Mouse (Mus musculus) neural tube, embryonic 14.5 days (tissue): ENCODE measurements around the gene Dnah9. TPM values are rescaled to one million over a fixed set of nuclear protein-coding genes. Genes with fewer than 3 reads are reported as not detected.

Source experiments
- ATAC-seq: fragments of 200-750 bp; cut with Nextera tagmentation; 2 replicates; pipeline ENCODE4 v1.8.0; 2017; ENCODE audit warnings: low read depth, mild to moderate bottlenecking, moderate TSS enrichment, moderate library complexity
- H3K27ac ChIP-seq: fragments of 300-500 bp; sonication (generic); 2 replicates; pipeline ENCODE4 v1.5.1; 2014; ENCODE audit warnings: low read depth, mild to moderate bottlenecking, control low read depth, low read length, moderate library complexity, mixed read lengths
- H3K27me3 ChIP-seq: fragments of 300-500 bp; sonication (generic); 2 replicates; pipeline ENCODE4 v1.6.1; 2014; ENCODE audit warnings: low read length; ENCODE audit not compliant: control insufficient read depth, insufficient read depth
- H3K36me3 ChIP-seq: fragments of 300-500 bp; sonication (generic); 2 replicates; pipeline ENCODE4 v1.6.1; 2014; ENCODE audit warnings: low read length, mixed read lengths; ENCODE audit not compliant: control insufficient read depth, insufficient read depth
- H3K4me1 ChIP-seq: fragments of 300-500 bp; sonication (generic); 2 replicates; pipeline ENCODE4 v1.6.1; 2014; ENCODE audit warnings: low read length; ENCODE audit not compliant: control insufficient read depth, insufficient read depth
- H3K4me2 ChIP-seq: fragments of 300-500 bp; sonication (generic); 2 replicates; pipeline ENCODE4 v1.6.1; 2014; ENCODE audit warnings: mild to moderate bottlenecking, low read depth, low read length, control low read depth
- H3K4me3 ChIP-seq: fragments of 300-500 bp; sonication (generic); 2 replicates; pipeline ENCODE4 v1.5.1; 2014; ENCODE audit warnings: low read depth, low read length, control low read depth, mixed read lengths
- H3K9ac ChIP-seq: fragments of 300-500 bp; sonication (generic); replicated peaks from 2 replicates; pipeline ENCODE4 v1.6.1; 2014; ENCODE audit warnings: low read depth, mild to moderate bottlenecking, control low read depth, low read length, mixed read lengths
- H3K9me3 ChIP-seq: fragments of 300-500 bp; sonication (generic); 2 replicates; pipeline ENCODE4 v1.6.1; 2016; ENCODE audit warnings: low read length; ENCODE audit not compliant: control insufficient read depth
- WGBS: fragments of 180-500 bp; shearing (Covaris S2); extraction: QIAGEN DNeasy Blood & Tissue Kit; methylation state at CpG from one replicate; pipeline ENCODE4 v1.1.7; 2014; 5-methylcytosine and 5-hydroxymethylcytosine counted together
- polyA plus RNA-seq: library from polyadenylated mRNA; unstranded; fragments of >200 nt; fragmentation: Nextera tagmentation; extraction: Ambion mirVana; gene quantifications from 2 replicates; pipeline ENCODE4 v1.2.1, GENCODE M21; 2014

Dnah9 gene
- polyA plus RNA-seq, 1 experiment from 2014 or later: 3.4 TPM

- no peak overlapping the region for H3K9ac ChIP-seq
- no peak overlapping the region for H3K4me3 ChIP-seq
- H3K27me3 ChIP-seq: no peaks in the 10 kb centered on the region
- no peaks in the 10 kb centered on the region for H3K36me3 ChIP-seq
- no peak for ATAC-seq
- WGBS: 84% methylated on average over 10 of the region's 10 CpGs
- H3K27ac ChIP-seq: no peak overlapping the region
- H3K4me1 ChIP-seq: no peaks in the 10 kb centered on the region
- H3K4me2 ChIP-seq: no peak overlapping the region
- no peaks in the 10 kb centered on the region for H3K9me3 ChIP-seq
Measured at GRCm38 (mm10) chr11:65794428-65795219, 373.7 kb downstream of the Dnah9 start.

GRCm38 (mm10) chr11:65788154-65788553 is 380.2 kb downstream of the Dnah9 start, which contains the start of gene Map2k4:
Gene Map2k4, minus strand, starts transcription at chr11:65788297.
- H3K27ac ChIP-seq: peak within 1 kb of the TSS; percentile 89
- H3K4me1 ChIP-seq: peaks cover 15% of the 10 kb centered on the region
- peak within 1 kb of the TSS; percentile 79 for H3K4me3 ChIP-seq
- H3K27me3 ChIP-seq: no peaks in the 10 kb centered on the region
- H3K9ac ChIP-seq: peak within 1 kb of the TSS; percentile 96
- no peaks in the 10 kb centered on the region for H3K9me3 ChIP-seq
- H3K4me2 ChIP-seq: peak within 1 kb of the TSS; percentile 78
- ATAC-seq: peak; percentile 100
- under 1% methylated on average over 29 of the region's 36 CpGs for WGBS
- H3K36me3 ChIP-seq: no peaks in the 10 kb centered on the region

- H3K4me1 ChIP-seq: peaks cover 15% of the 10 kb centered on the region
- H3K27me3 ChIP-seq: no peaks in the 10 kb centered on the region
- peak; percentile 87 for ATAC-seq
- WGBS: under 1% methylated on average over 48 of the region's 71 CpGs
- no peaks in the 10 kb centered on the region for H3K36me3 ChIP-seq
- H3K4me3 ChIP-seq: peak overlapping the region; percentile 79
- peak overlapping the region; percentile 96 for H3K9ac ChIP-seq
- H3K4me2 ChIP-seq: peak overlapping the region; percentile 78
- H3K9me3 ChIP-seq: no peaks in the 10 kb centered on the region
- H3K27ac ChIP-seq: peak overlapping the region; percentile 89
Measured at GRCm38 (mm10) chr11:65787421-65788151, 380.8 kb downstream of the Dnah9 start.

GRCm38 (mm10) chr11:65786160-65786559 is 382.2 kb downstream of the Dnah9 start:
- Histone ChIP-seq H3K36me3 (no peaks in the 10 kb centered on the region), H3K4me3 (peak overlapping the region; percentile 79; the same call in 1 of the 2 replicates), H3K27ac (no peak overlapping the region), H3K27me3 (no peaks in the 10 kb centered on the region), H3K9ac (no peak overlapping the region), H3K4me1 (peaks cover 15% of the 10 kb centered on the region), H3K4me2 (peak overlapping the region; percentile 78), H3K9me3 (no peaks in the 10 kb centered on the region)
- WGBS: 96% methylated on average over 2 of the region's 2 CpGs
- ATAC-seq: no peak

- no peak overlapping the region for H3K9ac ChIP-seq
- H3K4me1 ChIP-seq: peaks cover 8% of the 10 kb centered on the region
- H3K36me3 ChIP-seq: 0 out of 2 replicates have a peak, but pooled peaks cover 5% of the 10 kb centered on the region
- ATAC-seq: no peak
- no peak overlapping the region for H3K27ac ChIP-seq
- no peaks in the 10 kb centered on the region for H3K9me3 ChIP-seq
- no peaks in the 10 kb centered on the region for H3K27me3 ChIP-seq
- no peak overlapping the region for H3K4me2 ChIP-seq
- 91% methylated on average over 3 of the region's 3 CpGs for WGBS
- H3K4me3 ChIP-seq: no peak overlapping the region
Measured at GRCm38 (mm10) chr11:65781596-65781995, 386.8 kb downstream of the Dnah9 start.
